Mouse (Mus musculus) left cerebral cortex, adult 2 months (tissue): ENCODE measurements around the gene Vsnl1. TPM values are rescaled to one million over a fixed set of nuclear protein-coding genes. Genes with fewer than 3 reads are reported as not detected.

Source experiments
- DNase-seq, 2 experiments: peaks; one replicate each; pipeline ENCODE4 v3.0.0; 2021 to 2022; ENCODE audit warnings: low spot score in 2 of 2, mixed read lengths in 1 of 2; ENCODE audit errors: extremely low spot score in 1 of 2
- H3K27ac ChIP-seq: fragments of 200-600 bp; 2 replicates; pipeline ENCODE4 v1.8.1; 2022
- H3K4me3 ChIP-seq: fragments of 200-600 bp; 2 replicates; pipeline ENCODE4 v1.8.1; 2022
- CTCF ChIP-seq: fragments of 200-600 bp; IDR thresholded peaks from 2 replicates; pipeline ENCODE4 v1.8.1; 2022; ENCODE audit warnings: antibody characterized with exemption, mild to moderate bottlenecking, moderate library complexity
- intact Hi-C: fragments of 180-260 bp; cut with DNase I; formaldehyde crosslinking; loops from one replicate; pipeline ENCODE4 v1.15.1; 2025
- total RNA-seq, 2 experiments: library from RNA; stranded (reverse); gene quantifications; 2 replicates each; pipeline ENCODE4 v1.2.3; 2021

Vsnl1 gene
- total RNA-seq, 2 experiments from 2014 or later = 637 to 675 TPM

GRCm38 (mm10) chr12:11433716-11434115 is 2.7 kb downstream of the Vsnl1 start:
- intact Hi-C loops = loop anchor here (10.0 kb wide), 1 partner anchor 561 kb away; no protein-coding TSS in a partner anchor
- TF ChIP-seq CTCF = no peak
- Histone ChIP-seq H3K4me3 (peak overlapping the region; percentile 73), H3K27ac (peak overlapping the region; percentile 81)
- peak in 1 of 2 experiments; percentile 26 for DNase-seq

GRCm38 (mm10) chr12:11433126-11433525 is 3.3 kb downstream of the Vsnl1 start:
- no peak for TF ChIP-seq CTCF
- H3K27ac ChIP-seq = peak overlapping the region; percentile 81
- intact Hi-C loops = loop anchor here (10.0 kb wide), 1 partner anchor 562 kb away; no protein-coding TSS in a partner anchor
- DNase-seq = no peak
- H3K4me3 ChIP-seq = peak overlapping the region; percentile 73

- intact Hi-C loops = no loop called here
- no peak overlapping the region for H3K27ac ChIP-seq
- no peak for DNase-seq
- H3K4me3 ChIP-seq = no peak overlapping the region
- TF ChIP-seq CTCF = no peak
These were observed 9.0 kb downstream of the Vsnl1 start for GRCm38 (mm10) chr12:11427396-11427795.

GRCm38 (mm10) chr12:11418112-11418511 is 18.3 kb downstream of the Vsnl1 start:
- Histone ChIP-seq H3K4me3 (no peak overlapping the region), H3K27ac (no peak overlapping the region)
- intact Hi-C loops = no loop called here
- no peak for DNase-seq
- TF ChIP-seq CTCF = no peak

- intact Hi-C loops = no loop called here
- no peak for DNase-seq
- no peak overlapping the region for H3K4me3 ChIP-seq
- no peak overlapping the region for H3K27ac ChIP-seq
- TF ChIP-seq CTCF = no peak
These were observed 28.7 kb downstream of the Vsnl1 start for GRCm38 (mm10) chr12:11407679-11408078.

- intact Hi-C loops = no loop called here
- no peak for TF ChIP-seq CTCF
These were observed 37.6 kb downstream of the Vsnl1 start for GRCm38 (mm10) chr12:11398791-11399190.

GRCm38 (mm10) chr12:11397029-11397428 is 39.4 kb downstream of the Vsnl1 start:
- no peak for DNase-seq
- intact Hi-C loops = no loop called here
- no peak overlapping the region for H3K4me3 ChIP-seq
- TF ChIP-seq CTCF = no peak
- H3K27ac ChIP-seq = no peak overlapping the region

More at GRCm38 (mm10) chr12:11398791-11399190, 37.6 kb downstream of the Vsnl1 start:
- no peak overlapping the region for H3K27ac ChIP-seq
- no peak overlapping the region for H3K4me3 ChIP-seq
- no peak for DNase-seq

GRCm38 (mm10) chr12:11395470-11395869 is 40.9 kb downstream of the Vsnl1 start:
- DNase-seq = no peak
- no peak overlapping the region for H3K4me3 ChIP-seq
- intact Hi-C loops = no loop called here
- TF ChIP-seq CTCF = no peak
- H3K27ac ChIP-seq = no peak overlapping the region

GRCm38 (mm10) chr12:11392525-11392924 is 43.9 kb downstream of the Vsnl1 start:
- TF ChIP-seq CTCF = no peak
- intact Hi-C loops = no loop called here
- no peak overlapping the region for H3K27ac ChIP-seq
- DNase-seq = no peak
- no peak overlapping the region for H3K4me3 ChIP-seq

GRCm38 (mm10) chr12:11391244-11391949 is 45.0 kb downstream of the Vsnl1 start:
- intact Hi-C loops = no loop called here

GRCm38 (mm10) chr12:11389141-11389540 is 47.3 kb downstream of the Vsnl1 start:
- Histone ChIP-seq H3K4me3 (no peak overlapping the region), H3K27ac (no peak overlapping the region)
- no peak for DNase-seq
- intact Hi-C loops = no loop called here
- TF ChIP-seq CTCF = no peak

More at GRCm38 (mm10) chr12:11391244-11391949, 45.0 kb downstream of the Vsnl1 start:
- Histone ChIP-seq H3K27ac (no peak overlapping the region), H3K4me3 (no peak overlapping the region)
- no peak for TF ChIP-seq CTCF
- DNase-seq = no peak

- peak overlapping the region; percentile 5; the same call in 1 of the 2 replicates for H3K27ac ChIP-seq
- DNase-seq = no peak
- H3K4me3 ChIP-seq = no peak overlapping the region
- intact Hi-C loops = no loop called here
- TF ChIP-seq CTCF = no peak
These were observed 51.7 kb downstream of the Vsnl1 start for GRCm38 (mm10) chr12:11384754-11385153.

GRCm38 (mm10) chr12:11379396-11379795 is 57.0 kb downstream of the Vsnl1 start:
- Histone ChIP-seq H3K4me3 (no peak overlapping the region), H3K27ac (no peak overlapping the region)
- DNase-seq = no peak
- no peak for TF ChIP-seq CTCF
- intact Hi-C loops = no loop called here
